Mouse (Mus musculus) mammary gland, adult 2 months (tissue): ENCODE measurements around the gene Phf11a. TPM values are rescaled to one million over a fixed set of nuclear protein-coding genes. Genes with fewer than 3 reads are reported as not detected.

Source experiments
- polyA plus RNA-seq: library from polyadenylated mRNA; depleted of rRNA; stranded (reverse); fragments of >200 nt; gene quantifications from 2 replicates; pipeline ENCODE4 v1.2.3, GENCODE M21; 2012; ENCODE audit warnings: low replicate concordance; rRNA removed

Phf11a gene
- 2.3 and 4.0 TPM in 2 replicates for polyA plus RNA-seq

DNA sequence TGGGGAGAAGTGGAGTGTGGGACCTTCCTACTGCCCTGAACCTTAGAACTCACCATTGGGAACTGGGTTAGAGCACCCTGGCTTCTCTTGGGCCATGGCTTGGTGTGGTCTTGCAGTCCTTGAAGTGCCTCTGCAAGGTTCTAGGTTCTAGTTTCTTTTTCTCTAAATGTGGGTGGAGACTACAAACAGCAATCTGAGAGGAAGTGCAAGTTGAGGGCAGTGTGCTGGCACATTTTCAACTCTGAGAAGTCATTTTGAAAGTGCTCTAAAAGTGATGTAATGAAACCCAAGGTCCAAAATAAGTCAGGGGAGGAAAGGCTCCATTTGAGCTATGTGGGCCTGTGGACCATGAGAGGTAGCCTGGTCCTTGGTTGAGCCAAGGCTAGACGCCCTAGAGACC is at the start of gene Phf11a:
Phf11a (minus strand) TSS at position 132 of the 400 bp plus-strand sequence.

GRCm38 (mm10) chr14:59341189-59341588 is 43.9 kb upstream of the Phf11a start, which contains the start of gene Phf11b:
TSS of gene Phf11b (minus strand) at chr14:59341351.

DNA sequence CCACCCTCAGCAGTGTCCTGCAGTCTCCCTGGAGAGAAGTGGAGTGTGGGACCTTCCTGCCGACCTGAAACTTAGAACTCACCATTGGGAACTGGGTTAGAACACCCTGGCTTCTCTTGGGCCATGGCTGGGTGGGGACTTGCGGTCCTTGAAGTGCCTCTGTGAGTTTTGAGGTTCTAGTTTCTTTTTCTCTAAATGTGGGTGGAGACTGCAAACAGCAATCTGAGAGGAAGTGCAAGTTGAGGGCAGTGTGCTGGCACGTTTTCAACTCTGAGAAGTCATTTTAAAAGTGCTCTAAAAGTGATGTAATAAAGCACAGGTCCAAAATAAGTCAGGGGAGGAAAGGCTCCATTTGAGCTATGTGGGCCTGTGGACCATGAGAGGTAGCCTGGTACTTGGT is 37.3 kb downstream of the Phf11a start, which contains the start of gene Gm6904:
Gm6904 (minus strand) TSS at position 161 of the 400 bp plus-strand sequence.

Other genes starting within 250 kb of the Phf11a start
- gene 1700129C05Rik, start 154.6 kb downstream of the Phf11a start, polyA plus RNA-seq: not detected in 2 replicates
- not detected in 2 replicates for gene Gm5142, start 118.8 kb downstream of the Phf11a start, polyA plus RNA-seq
- 14.9 and 18.1 TPM in 2 replicates for gene Rcbtb1, start 96.3 kb downstream of the Phf11a start, polyA plus RNA-seq
- 0.23 and 0.36 TPM in 2 replicates for gene Gm6904, start 37.3 kb downstream of the Phf11a start, polyA plus RNA-seq
- 2.8 and 6.1 TPM in 2 replicates for gene Phf11b, start 43.8 kb upstream of the Phf11a start, polyA plus RNA-seq
- gene Phf11d, start 67.9 kb upstream of the Phf11a start, polyA plus RNA-seq: 7.9 and 25.1 TPM in 2 replicates
- gene Phf11c, start 97.9 kb upstream of the Phf11a start, polyA plus RNA-seq: 0.65 and 1.7 TPM in 2 replicates
- 4.2 and 17.8 TPM in 2 replicates for gene Setdb2, start 143.4 kb upstream of the Phf11a start, polyA plus RNA-seq
- gene Cab39l, start 143.4 kb upstream of the Phf11a start, polyA plus RNA-seq: 9.0 and 23.2 TPM in 2 replicates